Mouse (Mus musculus) 3134 (cell line): ENCODE measurements around the gene Fth1.

Experiments
- DNase-seq: peaks from one replicate; pipeline ENCODE4 v3.0.0-alpha.2; 2011; ENCODE audit warnings: low spot score; ENCODE audit not compliant: insufficient read length; ENCODE audit errors: extremely low read depth

Fth1 gene

DNA sequence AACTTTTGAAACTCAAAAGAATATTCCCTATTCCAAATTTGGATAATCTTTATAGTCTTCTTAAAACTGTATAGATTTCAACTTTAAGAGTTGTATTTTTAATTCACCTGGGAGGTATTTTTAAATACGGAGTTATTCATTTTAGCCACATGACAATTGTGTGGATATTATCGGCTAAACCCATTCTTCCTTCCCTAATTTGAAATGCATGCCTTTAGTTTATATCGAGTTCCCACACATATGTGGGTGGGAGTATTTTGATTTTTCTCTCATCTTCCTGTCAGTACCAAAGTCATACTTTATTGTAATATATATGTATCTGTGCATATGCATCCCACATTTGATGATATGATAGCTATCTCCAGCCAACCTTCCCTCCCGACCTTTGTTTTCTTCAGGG, at the start of gene Fth1:
Gene Fth1, plus strand, starts transcription at position 341 of the 400 bp plus-strand sequence.
- DNase-seq: no peak

DNA sequence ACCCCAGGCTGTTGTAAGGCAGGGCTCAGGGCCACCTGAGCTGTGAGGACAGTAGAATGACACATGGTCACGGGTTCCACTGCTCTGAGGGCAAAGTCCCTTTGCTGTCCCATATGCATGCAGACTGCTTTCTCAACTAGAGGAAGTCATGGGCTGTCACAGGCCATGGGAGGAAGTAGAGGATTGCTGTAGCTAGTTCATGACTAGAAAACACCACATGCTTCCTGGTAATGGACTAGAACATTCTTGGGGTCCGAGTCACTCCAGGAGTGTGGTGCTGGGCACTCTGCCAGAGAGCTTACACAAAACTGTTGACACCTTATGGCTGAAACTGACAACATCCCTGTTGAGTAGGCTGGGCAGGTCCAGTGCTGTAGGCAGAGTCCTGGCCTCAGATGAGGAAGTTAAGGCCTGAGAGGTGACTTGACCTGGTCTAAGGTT, 49.2 kb upstream of the Fth1 start:
- DNase-seq: peak; percentile 28

DNA sequence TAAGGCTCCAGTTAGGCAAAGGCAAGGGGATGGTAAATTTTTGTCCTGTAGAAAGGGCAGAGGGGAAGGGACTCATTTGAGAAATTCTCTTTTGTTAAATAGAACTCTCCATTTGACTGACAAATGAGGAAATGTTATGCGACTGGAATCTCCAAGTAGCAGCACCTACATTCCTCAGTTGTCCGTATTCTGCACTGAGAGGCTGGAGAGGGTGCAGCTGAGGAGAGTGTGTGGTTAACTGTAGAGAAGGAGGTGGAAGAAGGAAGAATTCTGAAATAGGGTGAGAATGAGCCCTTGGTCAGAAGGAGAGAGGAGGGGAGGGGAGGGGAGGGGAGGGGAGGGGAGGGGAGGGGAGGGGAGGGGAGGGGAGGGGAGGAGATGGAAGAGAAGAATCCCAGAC, 46.5 kb upstream of the Fth1 start:
- no peak for DNase-seq

DNA sequence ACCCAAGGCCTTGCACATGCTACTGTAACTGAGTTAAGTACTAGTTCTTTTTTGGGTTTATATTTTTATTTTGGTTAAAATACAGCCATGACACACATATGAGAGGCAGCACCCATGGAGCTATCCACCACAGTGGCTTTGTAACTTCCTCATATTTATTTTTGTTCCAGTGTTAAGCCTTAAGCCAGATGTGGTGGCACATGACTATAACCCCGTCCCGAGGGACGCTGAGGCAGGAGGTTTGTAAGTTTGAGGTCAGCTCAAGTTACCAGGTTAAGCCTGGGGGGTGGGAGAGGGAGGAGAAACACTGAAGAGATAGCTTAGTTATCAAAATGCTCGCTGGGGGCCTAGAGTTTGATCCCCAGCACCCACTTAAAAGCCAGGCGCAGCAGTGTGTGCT, 43.8 kb upstream of the Fth1 start:
- no peak for DNase-seq

DNA sequence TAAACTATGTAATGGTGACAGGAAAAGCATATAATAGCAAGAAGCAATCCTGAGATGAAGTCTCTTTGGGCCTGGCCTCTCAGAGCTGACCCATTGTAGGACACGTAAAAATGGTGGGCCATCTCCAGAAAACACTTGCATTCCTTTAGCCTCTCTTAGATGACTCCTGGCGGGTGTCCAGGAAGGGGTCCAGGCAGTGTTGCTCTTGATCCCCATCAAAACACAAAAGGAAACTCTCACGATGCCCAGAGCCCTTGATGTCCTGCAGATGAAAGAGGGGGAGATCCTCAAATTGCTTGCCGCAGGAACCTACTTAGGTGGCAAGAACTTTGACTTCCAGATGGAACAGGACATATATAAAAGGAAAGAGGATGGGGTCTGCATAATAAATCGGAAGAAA, 43.0 kb upstream of the Fth1 start:
- no peak for DNase-seq

DNA sequence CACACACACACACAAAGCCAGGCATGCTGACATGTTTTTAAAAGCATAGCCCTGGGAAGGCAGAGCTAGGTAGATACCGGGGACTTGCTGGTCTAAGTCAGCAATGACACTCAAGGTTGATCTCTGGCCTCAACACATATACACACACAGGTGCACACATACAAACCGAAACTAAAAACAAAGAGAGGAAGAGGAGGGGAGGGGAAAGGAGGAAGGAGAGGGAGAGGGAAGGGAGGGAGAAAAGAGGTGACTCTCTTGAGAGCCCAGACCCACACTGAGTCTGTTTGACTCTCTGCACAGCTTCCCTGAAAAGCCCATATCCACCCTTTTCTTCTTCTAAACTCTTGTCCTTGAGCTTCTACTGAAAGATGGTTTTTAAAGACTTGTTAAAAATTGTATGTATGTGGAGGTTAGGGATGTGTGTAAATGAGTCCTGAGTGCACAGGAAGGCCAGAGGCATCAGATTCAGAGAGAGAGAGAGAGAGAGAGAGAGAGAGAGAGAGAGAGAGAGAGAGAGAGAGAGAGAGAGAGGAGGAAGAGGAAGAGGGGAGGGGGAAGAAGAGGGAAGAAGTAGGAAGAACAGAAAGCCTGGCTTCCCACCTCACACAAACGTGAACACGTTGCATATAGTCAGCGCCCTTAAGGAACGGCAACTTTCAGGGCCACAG, 42.1 kb upstream of the Fth1 start:
- peak; percentile 28 for DNase-seq

DNA sequence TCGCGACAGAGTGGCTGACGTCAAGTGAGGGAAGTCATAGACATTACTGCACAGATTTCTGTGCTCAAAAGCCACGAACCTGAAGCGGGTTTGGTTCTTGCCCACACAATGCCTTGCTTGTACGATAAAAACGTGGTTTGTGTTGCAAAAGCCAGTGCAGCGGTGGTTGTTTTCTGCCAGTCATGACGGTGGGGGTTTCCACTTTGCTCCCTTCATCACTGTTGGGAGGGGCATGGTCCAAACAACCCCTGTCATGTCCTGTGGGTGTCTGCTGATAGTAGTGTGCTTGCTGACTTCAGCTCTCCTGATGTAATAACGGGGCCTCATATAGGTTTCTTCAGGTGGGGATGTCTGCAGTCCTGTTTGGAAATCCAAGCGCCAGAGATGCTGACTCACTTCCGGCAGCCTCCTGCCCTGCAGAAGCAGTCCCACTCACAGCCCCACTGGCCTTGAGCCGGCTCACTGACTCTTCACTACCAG, 41.5 kb upstream of the Fth1 start:
- peak; percentile 71 for DNase-seq

DNA sequence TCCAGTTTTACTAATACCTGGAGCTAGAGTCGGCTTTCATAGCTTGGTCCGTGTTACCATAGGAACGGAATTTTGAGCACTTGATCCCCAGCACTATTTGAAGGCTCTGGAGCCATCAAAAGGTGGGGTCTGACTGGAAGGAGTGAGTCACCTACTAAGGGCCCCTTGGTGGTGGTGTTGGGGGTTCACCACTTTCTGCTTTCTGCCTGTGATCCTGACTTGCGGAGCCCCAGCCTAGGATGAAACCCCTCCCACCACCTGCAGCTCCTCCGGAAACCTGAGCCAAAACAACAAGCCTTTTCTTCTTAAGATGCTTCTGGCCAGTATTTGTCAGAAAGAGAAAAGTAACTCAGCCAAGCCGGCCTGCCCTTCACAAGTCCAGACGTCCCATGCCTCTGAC, 40.6 kb upstream of the Fth1 start:
- no peak for DNase-seq

DNA sequence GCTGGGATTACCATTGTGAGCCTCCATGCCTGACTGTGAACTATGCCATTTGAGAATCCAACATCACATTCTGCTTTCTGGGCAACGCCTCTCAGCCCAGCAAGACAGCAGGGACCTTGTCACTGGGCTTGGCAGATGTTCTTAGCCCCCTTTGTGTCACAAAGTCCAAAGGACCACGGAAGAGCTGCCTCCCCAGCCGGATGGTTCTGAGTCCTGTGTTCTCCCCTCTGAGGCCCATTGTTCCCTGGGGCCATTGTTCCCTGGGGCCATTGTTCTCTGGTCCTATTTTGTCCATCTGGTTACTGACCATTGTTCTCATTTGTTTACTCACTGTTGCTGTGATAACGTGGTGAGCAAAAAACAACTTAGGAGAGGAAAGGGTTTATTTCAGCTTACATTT, 39.5 kb upstream of the Fth1 start:
- DNase-seq: no peak

DNA sequence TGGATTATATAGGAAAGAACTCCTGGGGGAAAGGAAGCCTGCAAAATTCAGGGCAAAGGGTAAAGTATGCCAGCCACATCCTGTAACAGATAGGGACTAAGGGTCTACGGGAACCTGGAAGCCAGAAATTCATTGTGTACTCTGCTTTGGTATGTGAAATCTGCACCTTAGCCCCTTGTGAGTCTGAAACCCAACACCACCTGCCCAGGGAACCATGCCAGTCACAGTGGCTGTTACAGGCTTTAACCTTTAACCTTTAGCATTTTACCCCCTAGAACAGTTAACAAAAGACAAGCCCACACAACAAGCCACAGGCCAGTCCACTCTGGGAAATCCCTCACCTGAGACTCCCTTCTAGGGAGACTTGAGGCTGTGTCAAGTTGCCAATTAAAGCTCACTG, 38.6 kb upstream of the Fth1 start:
- no peak for DNase-seq

DNA sequence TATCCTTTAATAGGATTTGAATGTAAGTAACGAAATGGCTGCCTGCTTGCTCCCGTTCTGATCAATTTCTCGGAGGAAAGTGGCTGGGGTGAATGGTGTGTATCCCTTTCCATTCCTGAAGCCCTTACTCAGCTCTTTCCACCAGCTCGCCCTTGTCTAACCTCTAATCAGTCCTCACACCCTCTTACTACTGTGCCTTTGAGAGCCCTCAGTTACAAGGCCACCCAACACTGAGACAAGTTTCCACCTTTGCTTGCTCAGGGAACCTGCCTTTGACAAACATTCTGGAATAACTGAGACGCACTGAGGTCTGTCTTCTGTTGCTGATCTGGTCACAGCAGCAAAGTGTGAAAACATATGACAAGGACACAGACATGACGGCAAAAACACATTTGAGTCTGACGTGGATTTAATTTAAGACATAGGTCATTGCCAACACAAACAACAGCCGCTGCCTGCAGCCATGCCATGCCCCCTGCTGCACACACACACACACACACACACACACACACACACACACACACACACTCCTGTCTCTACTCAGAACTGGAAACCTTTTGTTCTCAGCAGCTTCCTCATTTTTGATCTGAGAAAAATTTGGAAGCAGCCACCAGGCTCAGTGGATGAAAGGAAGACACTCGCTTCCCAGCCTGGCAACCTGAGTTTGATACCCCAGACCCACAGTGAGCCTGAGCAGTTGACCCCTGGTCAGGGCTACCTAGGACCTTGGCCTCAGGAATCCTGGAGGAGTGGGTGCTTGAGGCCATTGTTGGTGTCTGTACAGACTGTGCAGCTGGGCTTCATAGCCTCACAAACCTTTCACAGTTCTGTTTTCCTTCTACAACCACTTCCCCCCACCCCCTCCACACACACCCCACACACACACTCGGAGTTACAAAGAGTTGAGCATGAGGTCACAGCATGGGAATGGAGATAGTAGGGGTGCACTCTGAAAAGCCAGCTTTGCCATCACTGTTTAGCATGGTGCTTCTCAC, 37.6 kb upstream of the Fth1 start:
- no peak for DNase-seq

DNA sequence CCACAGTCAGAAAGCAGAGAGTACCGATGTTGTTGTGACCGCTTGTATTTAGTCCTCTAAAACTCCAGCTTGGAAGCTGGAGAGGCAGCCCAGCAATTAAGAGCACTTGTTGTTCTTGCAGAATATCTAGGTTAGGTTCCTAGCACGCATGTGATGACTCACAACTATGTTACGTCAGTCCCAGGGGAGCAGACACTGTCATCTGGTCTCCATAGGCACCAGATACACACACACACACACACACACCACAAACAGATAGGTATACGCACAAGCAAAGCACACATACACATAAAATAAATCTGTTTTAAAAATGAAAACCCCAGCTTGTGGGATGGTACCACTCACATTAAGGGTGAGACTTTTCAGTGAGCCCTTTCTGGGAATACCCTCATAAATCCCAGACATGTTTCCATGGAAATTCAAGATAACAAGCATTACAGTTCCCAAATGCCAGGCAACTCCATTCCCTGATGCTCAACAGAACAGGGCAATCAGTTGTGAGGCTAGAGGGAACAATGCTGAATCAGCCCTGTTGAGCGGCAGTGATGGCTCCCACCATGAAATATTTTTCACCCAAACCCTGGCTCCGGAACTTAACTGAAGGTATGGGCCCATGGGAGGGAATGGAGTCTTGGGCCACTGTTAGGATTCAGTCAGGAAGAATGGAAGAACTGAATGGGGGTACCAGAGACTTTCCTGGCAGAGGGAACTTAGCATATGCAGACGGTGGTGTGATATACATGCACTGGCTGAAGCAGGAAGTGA, 34.4 kb upstream of the Fth1 start:
- peak; percentile 67 for DNase-seq

DNA sequence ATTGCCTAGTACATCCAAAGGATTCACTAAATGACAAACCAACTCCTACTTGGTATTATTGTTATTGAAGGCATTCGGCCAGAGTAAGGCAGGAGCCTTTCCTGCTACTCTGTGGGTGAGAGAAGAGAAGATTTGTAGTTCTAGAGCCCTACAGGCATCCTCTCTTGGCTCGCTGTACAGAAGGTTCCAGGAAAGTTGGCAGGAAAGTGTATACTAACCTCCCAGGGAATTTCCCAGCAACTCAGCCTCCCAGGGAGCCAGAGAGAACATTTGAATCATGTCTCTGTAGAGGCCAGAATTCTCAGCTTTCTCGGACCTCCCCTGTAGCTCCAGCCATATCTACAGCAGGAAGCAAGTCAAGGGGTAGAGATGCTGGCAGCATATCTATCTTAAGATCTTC, 33.4 kb upstream of the Fth1 start:
- peak; percentile 63 for DNase-seq

DNA sequence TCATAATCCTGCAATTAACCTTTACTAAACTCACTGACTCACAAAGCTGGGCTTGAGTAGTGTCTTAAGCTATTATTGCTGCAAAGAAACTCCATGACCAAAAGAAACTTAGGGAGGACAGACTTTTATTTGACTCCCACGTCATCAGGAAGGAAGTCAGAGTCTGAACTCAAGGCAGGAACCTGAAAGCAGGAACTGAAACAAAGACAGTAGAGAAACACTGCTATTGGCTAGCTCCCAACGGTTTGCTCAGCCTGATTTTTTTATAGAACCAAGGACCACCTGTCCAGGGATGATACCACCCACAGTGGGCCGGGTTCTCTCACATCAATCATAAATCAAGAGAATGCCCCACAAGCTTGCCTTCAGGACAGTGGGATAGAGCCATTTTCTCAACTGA, 28.0 kb upstream of the Fth1 start:
- DNase-seq: no peak

DNA sequence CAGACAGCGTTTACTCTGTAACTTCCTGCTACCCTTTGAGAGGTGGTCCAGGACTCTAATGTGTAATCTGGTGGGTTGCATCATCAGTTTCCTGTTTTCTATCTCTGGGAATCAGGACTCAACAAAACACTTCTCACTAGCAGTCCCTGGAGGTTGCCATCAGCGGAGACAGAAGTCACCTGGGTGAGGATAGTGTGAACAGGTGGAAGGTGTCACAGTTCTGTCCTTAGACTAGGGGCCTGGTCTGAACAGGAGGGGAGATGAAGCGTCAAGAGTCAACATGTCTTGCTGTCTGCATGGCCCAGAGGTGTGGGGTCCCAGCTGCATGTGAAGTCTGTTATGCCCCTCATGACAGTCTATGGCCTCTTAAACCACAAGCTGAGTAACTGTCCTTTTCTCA, 27.5 kb upstream of the Fth1 start:
- no peak for DNase-seq

DNA sequence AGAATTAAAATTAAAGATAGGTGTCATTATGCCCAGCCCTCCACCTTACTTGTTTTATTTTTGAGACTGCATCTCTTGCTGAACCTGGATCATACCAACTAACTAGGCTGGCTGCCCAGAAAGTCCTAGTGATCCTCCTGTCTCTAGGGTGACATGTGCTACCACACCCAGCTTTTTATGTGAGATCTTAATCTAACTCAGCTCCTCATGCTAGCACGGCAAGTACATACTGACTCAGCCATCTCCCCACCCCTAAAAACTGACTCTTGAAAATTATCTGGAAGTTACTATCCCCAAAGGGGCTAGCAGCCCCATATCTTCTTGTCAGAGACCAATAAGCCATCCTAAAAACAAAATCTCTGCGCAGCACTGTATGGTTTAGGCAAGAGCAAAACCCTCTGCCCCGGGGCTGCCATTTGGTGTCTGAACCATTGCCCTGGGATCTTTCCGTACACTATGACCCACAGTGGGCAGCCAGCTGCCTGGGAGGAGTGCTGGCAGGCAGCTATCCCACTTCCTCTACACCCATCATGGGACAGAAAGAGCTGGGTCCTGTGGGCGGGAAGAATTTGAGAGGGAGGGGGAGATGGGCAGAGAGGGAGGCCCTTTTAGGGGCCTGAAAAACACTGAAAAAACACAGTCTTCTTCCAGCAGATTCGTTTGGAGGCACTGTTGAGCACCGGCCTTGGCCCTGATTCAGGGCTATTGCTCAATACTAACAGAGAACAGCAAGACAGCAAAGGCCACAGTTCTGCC, 26.2 kb upstream of the Fth1 start:
- peak; percentile 86 for DNase-seq

DNA sequence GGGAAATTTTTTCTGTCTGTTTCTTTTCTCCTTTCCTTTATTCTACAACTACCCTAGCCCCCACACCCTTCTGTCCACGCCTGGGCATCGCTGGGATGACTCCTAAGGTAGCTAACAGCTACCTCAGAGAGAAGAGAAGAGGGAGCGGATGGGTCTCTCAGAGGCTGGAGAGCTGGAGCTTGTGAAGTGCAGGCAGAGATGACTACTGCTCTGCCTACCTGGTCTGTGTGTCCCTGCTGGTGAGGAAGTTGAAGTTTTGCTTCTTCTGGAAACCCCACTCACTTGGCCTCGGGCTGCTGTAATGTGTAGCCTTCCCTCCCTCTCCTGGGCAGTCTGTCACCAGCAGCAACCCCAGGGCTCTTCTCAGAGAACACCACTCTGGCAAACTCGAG, 25.6 kb upstream of the Fth1 start:
- no peak for DNase-seq

DNA sequence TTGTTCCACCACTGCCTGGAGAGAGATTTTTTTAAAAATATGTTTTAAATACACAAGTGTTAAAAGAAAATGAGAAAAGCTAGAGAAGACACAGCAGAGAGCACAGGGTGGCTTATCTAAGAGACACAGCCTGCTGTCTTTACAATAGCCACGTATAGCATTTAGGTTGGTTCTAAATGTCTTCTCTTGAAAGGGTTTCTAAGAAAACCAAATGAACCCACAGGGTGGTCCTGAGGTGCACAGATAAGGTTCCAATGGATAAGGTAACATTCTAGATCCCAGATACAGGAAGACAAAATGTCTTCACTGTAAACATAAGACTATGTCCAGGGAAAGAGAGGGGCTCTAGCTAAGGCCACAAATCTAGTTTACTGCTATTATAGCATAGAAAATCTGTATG, 25.0 kb upstream of the Fth1 start:
- no peak for DNase-seq

DNA sequence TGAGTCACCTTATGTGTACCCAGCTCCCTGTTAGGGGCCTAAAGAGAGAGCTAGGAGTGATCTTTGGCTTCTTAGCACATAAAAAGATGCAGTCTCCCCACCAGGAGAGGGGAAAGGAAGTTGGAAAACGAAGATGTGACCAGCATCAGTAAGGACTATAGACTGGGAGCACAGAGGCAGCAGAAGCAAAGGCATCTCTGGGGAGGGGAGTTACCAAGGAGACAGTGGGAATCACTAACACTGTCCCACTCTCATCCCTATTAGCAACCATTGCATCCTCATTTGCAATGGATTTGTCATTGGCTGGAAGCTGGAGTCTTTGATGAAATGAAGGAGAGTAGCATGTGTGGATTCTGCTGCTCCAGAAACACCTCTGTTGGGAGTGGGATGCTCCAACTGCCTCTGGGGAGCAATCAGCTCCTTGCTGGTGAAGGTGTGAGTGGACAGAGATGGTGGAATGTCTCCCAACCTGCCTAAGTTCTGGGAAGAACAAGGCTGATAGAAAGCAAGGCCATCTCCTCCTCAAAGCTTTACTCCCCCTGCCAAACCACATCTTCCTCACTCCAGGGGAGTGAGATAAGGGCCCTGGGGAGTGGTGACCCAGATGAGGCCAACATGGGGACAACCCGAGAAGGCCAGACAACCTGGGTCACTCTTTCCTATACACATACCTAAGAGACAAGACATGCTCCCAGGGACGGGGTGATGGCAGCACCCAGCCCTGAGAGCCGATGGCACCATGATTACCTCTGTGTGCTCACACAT, 23.6 kb upstream of the Fth1 start:
- no peak for DNase-seq

DNA sequence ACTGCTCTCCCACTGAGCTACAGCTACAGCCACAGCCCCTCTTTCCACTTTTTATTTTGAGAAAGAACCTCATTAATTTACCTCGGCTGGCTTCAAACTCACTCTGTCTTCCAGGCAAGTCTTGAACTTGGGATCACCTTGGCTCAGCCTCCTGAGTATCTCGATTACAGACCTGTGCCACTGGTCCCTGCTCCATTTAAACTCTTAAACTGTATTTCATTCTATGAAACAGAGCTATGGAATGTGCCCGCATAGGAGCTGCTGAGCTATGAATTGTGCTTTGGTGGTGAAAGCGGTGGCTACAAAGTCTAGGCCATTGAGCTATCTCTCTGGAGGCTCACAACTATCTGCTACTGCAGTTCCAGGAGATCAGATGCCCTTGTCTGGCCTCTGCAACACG, 22.4 kb upstream of the Fth1 start:
- no peak for DNase-seq
